Mouse (Mus musculus): Measurements from ENCODE around the gene Pdlim4. TPM values are rescaled to one million over a fixed set of nuclear protein-coding genes. Genes with fewer than 3 reads are reported as not detected.
A peak's percentile ranks its signal among the peaks of the same experiment; 100 is the strongest.

The Pdlim4 gene
- total RNA-seq (2021), result 1 to 10 TPM; 8.6 to 10.0 TPM
- long read RNA-seq, experiment 1, transcript Pdlim4-201 (7 exons, 1,182 nt), result major isoform, 6 of 6 reads
- long read RNA-seq, experiment 1, partial matches to known transcripts, result 0 of 6 reads
- long read RNA-seq, experiment 1, other reads (novel, unspliced or antisense), result 0 of 6 reads
- long read RNA-seq, experiment 2, transcript Pdlim4-201 (7 exons, 1,182 nt), result major isoform, 10 of 12 reads
- long read RNA-seq, experiment 2, partial matches to known transcripts, result 1 of 12 reads
- long read RNA-seq, experiment 2, other reads (novel, unspliced or antisense), result 1 of 12 reads

DNA sequence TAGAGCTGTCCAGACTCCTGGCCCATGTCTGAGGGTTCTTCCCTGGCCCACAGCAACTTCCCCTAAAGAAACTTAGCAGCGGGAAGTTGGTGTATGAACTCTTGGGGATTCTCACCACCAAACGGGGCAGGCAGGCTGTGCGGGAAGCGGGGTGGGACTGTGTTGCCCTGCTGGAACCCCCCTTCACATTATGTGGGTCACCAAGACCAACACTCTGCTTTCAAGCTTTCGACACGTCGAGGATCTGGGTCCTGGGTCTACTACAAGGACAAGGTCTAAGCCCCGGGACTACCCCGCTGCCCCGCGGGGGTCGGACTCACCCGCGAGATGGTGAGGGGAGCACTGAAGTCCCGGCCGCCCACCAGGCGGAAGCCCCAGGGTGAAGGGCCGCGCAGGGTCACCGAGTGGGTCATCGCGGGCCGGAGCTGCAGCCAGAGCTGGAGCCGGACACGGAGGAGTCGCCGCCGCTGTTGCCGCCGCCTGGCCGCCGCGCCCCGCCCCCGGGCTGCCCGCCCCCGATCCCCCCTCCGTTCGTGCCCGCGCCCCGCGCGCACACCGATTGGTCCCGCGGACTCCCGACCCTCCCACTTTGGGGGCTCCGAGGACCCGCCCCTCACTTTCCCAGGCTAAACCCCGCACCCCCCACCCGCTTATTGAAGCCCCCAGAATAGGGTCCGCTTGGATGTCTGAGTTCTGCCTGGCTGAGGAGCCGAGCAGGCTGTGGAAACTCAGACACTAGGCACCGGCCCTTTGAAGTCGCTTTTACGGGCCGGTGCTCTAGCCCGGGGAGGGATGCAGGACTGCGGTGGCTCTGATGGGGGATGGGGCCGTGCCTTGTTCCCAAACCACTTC is at the start of gene Pdlim4:
Gene Pdlim4 (minus strand): TSS at position 495 of the 852 bp plus-strand sequence.
- peak; percentile 69 for DNase-seq

DNA sequence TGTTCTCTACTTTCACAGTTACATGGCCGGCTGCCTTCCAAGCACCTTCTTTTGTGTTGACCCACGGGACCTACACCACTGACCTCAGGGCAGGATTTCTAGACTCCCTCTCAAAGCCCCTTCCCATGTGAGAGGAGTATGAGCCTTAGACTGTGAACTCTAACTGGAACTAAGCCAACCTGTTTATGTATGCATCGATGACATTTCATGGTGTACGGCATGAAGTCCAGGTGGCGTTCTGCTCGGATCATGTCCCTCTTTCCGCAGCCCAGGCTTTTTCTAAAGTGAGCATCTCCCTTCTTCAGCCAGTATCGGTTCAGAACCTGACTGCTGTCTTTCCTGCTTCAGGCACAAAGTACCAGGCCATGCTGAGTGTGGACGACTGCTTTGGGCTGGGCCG is 48.3 kb upstream of the Pdlim4 start:
- DNase-seq, result no peak

DNA sequence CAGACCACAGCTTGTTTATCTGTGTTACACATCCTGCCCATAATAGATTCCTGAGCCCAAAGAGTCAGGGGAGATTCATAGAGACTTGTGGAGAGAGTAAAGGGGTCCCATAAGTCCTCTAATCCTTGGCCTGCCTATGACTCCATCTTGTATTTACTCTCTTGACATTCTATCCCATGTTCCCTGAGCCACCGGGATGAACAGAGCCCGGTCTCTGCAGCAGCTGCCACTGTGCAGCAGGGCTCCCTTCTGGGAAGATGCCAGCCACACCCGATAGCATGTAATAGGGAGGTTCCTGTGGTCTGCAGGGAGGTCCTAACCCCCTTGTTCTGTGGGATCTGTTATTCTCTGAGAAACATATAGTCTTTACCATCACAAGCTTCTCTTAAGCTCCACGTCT is 47.6 kb upstream of the Pdlim4 start:
- DNase-seq, result no peak

DNA sequence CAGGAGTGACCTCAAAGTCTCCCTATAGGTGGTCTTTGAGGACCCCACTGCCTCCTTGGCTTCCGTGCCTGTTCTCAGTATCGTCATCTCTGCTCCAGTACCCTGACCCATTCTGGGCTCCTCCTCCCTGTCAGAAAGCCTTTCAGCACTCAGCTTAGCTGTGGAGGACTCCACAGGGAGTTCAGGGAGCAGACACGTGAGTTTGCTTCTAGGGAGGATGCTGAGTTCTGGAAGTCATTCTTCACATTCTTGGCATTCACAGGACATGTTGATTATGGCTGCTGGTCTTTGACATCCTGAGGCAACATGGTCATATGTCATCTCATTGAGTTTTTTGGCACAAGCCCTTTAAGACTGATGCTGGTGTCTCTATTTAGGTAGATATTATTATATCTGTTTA is 47.1 kb upstream of the Pdlim4 start:
- no peak for DNase-seq

DNA sequence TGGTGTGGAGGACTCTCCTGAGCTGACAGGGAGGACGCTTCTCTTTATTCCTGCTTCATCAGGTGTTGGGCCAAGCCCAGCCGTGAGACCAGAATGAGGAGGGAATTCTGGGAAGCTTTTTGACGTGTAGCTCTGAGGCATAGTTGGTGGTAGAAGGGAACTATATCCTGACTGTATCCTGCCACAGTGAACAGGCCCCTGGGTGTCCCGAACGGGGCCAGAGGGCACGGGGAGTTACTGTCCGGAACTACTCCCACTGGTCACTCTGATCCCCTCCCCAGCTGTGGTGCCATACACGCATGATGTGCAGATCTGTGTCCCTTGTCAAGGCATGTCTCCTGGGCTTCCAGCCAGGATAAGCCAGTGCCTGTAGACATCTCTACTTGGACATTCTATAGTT is 46.5 kb upstream of the Pdlim4 start:
- no peak for DNase-seq

DNA sequence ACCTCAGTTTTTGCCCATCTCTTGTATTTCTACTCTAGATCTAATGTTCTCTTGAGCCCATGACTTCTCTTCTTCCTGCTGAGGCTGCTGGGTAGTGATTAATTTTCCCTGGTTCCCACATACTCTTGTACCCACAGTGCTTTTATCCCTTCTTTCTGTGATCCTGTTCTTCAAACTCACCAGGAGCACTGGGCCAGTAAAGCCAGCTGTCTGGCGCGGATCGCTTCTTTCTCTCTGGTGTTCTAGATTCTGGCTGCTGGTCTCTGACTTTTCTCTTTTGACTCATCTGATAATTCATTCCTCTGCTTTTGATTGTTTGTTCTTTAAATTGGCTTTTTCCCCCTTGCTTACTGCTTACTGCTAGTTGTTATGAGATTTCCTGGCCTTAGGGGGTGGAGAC is 45.9 kb upstream of the Pdlim4 start:
- no peak for DNase-seq

DNA sequence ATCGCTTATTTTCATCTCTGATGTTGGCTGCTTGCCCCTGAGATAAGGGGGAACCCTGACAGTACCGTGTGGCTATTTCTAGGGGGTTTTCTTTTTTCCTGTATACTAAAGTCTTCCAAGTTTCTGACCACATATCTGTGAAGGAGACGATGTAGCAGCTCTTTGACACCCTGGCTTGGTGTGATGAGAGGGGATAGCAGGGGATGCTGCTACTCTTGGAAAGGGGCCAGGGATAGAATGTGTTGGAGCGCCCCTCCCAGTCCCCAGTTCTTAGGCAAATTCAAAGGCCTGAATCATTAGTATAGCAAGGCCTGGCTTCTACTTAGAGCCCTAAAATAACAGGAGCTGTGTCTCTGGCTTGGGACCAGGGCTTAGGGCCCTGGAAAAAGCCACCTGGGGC is 44.5 kb upstream of the Pdlim4 start:
- DNase-seq, result peak; percentile 56

DNA sequence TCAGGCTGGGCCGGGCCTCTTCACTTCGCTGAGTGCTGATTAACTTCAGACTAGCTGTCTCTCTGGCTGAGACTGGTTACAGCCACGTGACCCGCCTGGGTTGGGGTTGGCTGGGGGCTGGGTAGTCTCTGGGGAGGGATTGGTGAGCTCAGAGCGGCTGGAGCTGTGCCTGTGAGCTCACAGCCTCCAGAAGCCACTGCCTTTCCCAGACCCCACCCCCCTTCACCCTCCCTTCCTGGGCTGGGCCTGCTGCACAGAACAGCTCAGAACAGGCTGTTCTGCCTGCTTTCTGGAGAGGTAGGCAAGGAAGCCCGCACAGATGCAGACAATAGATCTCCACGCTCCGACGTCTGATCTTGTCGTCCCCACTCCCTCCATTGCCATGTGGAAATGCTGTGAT is 44.1 kb upstream of the Pdlim4 start:
- peak; percentile 99 for DNase-seq

DNA sequence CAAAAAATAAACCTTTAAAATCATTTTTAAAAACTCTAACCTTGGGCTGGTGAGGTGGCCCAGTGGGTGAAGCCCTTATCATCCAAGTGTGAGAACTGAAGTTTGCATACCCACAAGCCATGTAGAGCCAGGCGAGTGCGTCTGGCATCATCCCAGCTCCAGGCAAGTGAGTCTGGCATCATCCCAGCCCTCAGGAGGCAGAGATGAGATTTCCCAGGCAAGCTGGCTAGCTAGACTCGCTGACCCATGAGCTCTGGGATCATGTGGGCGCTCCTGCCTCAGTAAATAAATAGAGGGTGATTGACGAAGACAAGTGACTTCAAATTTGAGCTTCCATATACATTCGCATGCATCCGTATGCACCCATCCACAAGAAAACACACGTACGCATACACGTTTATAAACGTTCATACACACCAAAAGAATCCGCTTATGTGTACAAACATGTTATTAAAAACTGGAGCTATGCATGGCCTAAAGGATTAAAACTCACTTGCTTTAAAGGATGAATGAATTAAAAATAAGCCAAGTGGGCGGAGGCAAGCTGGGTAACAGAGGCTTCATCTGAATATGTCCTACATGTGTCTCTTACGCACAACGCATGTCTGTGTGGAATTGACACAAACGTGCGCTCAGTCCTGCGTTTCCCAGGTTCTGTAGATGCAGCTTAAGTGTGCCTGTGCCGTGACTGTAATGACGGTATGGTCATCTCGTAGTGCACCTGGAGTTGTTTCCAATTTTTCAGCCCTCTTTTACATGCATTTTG is 43.3 kb upstream of the Pdlim4 start:
- DNase-seq, result no peak

DNA sequence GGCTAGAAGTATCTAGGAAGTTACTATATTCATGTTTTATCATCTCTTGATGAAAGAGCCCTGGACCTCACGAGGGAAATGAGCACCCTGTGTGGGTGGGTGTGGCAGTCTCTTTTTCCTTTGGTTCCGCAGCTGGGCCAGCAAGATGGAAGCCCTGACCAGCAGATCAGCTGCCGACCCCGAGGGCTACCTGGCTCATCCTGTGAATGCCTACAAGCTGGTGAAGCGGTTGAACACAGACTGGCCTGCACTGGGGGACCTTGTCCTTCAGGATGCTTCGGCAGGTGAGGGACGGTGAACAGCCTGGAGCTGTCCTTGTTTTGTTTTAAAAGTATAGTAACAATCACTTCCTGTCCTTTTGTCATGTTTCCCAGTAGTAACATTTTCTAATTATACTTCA is 42.5 kb upstream of the Pdlim4 start:
- peak; percentile 4 for DNase-seq

DNA sequence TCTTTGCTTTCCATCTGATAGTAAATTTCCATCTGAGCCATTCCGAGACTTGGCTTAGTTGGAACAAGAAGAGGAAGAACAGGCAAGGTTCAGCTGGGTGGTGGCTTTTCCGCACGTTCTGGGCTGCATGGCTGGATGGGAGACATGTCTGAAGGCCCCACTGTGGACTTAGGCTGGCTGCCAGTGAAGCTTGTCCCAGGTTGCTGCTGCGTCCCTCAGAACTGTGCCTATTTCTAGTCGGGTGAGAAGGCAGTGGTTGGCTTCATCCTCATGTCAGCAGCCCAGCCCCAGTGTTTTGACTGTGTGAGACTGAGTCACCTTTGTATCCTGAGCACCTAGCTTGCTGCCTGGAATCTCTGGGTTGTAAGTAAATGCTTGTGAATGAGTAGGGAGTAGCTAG is 40.1 kb upstream of the Pdlim4 start:
- peak; percentile 28 for DNase-seq

DNA sequence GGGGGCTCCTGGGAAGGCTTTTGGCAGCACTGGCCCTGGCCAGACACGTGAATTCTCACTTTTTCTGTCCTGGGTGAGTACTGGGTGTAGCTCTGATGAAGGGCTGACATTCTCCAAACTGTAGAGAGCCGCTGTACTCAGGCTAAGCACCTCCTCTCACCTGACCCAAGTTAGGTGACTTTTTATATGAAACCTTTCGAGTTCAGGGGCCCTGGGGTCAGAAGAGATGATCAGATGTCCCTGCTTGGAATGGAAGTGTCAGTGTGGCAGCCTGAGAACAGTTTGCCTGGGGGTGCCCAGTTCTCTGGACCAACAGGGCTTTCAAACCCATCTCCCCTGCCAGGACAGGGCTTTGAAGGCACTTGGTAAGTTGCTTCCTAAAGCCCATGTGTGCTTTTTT is 39.3 kb upstream of the Pdlim4 start:
- peak; percentile 6 for DNase-seq

DNA sequence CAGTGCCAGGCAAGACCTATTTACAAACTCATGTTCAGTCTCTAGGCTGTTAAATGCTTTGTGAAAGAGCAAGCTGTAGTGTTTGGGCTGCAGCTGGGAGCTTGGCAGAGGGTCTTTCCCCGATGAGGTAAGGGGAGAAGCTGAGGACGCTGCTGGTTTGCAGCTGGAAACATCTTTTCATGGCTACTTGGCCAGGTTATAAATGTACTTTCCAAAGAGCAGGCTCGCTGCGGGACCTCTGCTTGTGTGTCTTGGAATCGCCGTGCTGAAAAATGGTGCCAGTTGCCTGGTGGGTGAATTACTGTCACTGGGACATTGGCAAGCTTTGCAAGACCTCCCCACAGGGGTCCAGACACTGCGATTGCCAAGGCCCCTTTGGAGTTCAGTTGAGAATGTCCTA is 38.4 kb upstream of the Pdlim4 start:
- DNase-seq, result peak; percentile 59

DNA sequence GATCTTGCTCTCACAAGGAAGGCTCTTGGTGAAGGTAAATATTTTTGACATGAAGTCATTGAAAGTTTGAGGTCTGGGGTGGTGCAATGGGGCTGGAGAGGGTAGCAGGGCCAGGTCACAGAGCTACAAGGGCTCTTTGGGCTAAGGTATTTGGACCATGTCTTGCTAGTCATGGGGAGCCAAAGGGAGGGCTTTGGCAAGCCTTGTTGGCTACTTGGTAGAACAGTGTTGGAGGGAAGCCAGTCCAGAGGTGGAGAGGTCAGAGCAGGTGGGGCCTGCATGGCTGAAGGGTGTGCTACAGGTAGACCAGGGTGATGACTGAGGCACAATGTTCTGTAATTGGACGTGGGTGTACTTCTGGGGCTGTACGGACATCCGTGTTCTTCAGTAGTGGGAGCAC is 37.9 kb upstream of the Pdlim4 start:
- no peak for DNase-seq

DNA sequence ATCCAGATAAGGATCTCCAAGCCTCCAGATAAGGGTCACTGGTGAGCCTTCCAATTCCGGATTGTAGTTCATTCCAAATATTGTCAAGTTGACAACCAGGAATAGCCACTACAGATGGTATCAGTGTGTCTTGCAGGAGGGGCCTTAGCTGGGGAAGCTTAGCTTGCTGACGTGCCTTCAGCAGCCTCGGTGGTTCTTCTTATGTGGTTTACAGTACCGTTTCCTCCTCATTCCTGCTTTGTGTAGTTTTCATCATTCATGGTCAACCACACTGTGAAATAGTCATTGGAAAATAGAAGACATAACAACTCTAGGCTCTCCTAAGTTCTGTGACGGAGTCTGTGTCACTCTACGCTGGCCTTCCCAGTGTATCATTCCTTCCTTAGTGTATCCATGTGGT is 36.2 kb upstream of the Pdlim4 start:
- DNase-seq, result no peak

DNA sequence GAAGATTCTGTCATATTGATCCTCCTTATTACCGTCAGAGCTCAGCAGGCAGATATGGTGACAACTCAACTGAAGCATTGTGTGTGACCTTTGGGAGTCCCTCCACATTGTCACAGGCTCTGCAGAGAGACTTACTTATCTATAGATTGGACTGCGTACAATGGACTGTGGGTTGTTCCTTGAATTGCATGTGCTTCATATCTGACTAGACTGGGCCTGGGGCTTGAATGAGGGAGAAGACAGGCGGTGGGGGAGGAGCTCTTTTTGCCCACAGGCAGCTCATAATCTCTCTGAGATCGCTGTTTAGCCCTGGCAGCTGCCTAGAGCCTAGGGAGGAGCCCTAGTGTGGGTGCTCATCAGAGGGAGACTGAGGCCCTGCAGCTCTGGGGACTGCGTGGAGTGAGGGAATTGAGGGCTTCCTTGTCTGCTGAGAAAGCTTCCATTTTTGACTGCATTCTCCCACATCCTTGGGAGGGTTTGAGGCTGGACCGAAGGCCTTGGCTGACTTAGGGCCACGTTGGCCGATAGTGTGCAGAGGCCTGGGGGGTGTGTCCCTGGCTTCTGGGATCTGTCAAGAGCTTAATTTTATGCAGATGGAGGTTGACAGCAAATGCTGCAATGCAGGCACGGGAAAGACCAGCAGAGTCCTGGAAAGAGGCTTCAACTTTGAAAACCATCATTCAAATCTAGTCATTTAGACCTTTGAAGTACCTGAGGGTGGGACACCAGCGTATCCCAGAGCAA is 34.1 kb upstream of the Pdlim4 start:
- DNase-seq, result no peak

DNA sequence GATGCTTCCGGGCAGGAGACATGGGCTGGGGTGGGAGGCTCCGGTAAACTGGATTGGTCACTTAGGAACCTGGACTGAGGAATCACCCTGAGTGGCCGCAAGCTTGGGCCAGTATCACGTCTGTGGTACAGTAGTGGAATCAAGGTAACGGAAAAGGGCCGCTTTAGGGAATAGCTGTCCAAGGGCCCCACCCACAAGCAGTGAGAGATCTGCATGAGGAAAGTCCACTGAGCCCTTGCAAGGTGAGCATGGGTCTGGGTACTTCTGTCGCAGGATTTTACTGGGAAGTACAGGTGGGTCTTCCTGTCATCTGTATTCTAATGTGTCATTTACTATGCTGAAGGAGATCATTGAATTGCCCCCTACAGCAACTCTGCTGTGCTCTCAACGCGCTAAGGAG is 32.9 kb upstream of the Pdlim4 start:
- DNase-seq, result no peak

DNA sequence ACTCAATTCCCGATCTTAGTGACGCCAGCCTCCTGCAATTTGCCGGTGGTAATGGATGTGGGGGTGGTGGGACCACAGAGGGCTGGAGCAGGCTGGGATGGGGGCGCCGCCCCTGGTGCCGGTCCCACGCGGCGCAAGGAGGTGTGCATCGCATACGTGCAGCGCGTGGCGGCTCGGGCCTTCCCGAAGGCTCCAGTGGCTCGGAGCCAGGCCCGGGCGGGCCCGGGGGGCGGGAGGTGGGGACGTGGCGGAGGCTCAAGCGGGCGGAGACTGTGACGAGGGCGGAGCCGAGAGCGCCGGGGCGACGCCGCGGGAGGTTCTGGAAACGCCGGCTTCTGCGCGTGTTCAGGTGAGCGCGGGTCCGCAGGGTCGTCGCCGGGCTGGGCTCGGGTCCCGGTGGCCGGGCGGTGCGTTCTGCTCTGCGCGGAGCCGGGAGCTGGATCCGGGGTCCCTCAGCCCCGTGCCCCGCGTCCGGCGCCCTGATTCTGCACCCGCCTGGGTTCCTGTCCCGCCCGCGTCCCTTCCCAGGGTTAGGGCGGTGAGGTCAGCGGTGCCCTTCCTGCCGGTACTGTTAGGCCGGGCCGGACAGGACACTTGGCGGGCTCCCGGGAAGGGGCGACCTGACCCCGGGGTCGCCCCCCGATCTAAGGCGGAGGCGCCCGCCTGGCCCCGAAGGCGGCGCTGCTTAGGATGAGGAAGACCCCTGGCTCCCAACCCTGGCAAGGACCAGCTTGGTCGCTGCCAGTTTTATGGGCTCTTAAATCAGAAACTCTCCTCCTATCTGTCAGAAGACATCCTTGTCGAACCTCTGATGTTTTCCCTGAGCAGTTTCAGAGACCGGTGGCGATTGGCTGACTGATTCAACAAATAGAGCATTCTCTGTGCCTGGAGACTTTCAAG is 32.1 kb upstream of the Pdlim4 start:
- peak; percentile 76 for DNase-seq

DNA sequence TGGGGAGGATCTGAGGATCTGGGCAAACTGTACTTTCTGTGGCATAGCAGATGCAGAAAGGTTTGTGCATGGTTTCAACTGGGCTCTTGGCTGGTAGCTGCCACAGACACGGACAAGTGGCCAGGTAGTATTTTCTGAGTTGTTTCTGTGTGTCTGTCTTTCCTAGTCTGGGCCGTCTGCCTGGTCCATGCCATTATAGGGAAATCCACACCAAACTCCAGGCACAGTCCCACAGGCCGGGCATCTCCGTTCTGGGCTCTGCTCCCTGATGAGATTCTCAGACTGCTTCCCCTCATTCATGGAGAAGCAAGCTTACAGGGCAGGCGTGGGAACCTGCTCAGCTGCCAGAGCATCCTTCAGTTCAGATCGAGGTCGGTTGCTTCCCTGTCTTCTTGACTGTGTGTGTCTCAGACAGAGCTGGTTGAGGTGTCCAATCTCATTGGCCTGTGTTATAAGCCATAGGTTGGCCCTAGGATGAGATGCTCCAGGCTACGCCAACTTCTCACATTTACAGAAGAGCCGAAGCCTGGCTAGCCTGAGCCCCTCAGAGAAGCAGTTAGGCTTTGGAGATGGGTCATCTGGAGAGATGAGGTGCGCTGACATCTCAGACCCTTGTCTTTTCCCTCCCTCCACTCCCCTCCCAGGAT is 31.4 kb upstream of the Pdlim4 start, which contains the start of gene P4ha2:
Gene P4ha2 (plus strand): TSS at position 51 of the 647 bp plus-strand sequence.
- no peak for DNase-seq

DNA sequence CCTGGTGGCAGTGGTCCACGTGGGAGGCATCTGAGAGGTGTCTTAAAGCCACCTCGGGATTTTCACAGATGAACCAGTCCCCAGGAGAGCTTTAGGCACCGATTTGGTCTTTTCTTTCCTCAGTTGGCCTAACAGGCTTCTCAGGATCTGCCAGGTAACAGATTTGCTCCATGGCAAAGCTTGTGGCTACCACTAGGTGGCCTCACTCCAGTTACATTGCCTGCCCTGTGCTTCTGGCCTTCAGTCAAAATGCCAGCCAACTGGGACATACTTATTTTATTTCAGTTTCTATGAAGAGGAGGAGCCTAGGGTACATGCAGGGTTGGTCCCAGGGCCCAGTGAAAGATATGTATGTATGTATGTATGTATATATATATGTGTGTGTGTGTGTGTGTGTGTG is 24.2 kb upstream of the Pdlim4 start:
- DNase-seq, result peak; percentile 65

DNA sequence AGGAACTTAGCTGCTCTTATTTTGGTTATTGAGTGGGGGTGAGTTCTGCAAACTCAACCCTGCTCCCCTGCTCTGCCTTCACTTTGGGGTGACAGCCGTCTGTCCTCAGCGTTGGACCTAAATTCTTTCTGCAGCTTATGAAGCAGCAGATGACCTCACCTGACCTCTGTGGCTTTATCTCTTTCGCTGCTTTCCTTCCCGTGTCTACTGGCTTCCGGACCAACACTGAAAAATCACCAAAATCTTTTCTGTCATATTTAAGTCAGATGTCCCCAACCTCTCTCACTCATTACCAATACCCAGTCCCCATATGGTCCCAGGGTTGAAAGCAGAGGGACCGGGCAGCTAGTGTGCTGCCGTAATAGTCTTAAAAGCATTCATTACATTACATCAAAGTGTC is 23.4 kb upstream of the Pdlim4 start:
- DNase-seq, result no peak
